In the genomic region with DNA sequence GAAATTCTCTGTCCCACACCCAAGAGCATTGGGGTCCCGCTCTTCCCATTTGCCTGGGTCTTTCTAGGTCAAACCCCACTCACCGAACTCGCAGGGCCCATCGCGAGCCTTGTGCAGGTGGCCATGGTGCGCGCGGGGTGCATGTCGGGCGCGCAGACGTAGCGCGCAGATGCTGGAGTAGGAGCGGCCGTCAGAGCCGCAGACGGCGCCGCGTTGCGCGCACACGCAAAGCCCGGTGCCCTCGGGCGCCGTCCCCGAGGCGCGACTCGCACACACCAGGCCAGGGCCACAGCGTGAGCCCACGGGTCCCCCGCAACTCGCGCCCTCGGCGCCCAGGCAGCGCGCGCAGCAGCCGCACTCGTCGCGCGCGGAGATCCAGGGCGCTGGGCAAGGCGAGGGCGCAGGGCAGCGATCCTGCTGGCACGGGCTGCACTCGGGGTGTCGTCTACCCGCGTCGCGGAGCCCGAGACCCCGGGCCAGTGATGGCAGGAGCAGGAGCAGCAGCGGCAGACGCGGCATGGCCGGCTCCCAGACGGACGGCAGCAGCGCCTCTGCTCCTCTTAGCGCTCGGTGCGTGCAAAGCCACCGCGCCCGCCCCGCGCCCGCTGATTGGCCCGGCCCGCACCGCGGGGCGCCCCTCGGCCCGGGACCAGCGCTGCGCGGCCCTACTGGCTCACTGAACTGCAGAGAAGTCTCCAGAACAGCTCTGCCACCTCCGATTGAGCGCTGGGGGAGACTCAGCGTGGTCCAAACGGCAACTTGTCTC, we compare ENCODE assay signal across 8 mouse cellular contexts. TPM values are rescaled to one million over a fixed set of nuclear protein-coding genes. Genes with fewer than 3 reads are reported as not detected.
A peak's percentile ranks its signal among the peaks of the same experiment; 100 is the strongest.
DNase-seq lines count a peak whose midpoint lies in the region; ATAC-seq and TF ChIP-seq lines count a peak whose summit lies in the region.

A gene (minus strand): TSS at position 649 of the 766 bp plus-strand sequence.

- H3K27me3 ChIP-seq in testis, adult 2 months (ENCODE audit: control insufficient read depth, insufficient read depth, low read length), result no peaks in the 10 kb centered on the region
- peaks cover 77% of the 10 kb centered on the region for H3K27me3 ChIP-seq in limb, embryonic 14.5 days (ENCODE audit: control insufficient read depth, insufficient read depth, low read length)
- peaks cover 77% of the 10 kb centered on the region for H3K27me3 ChIP-seq in stomach, embryonic 15.5 days (replicated peaks)

- no peak for DNase-seq in frontal cortex, adult 2 months (ENCODE audit: extremely low spot score in 1 of 2, low spot score in 1 of 2)
- DNase-seq in frontal cortex, postnatal 14 days (ENCODE audit: low spot score in 2 of 2), result no peak
- no peak for DNase-seq in testis, postnatal 14 days (ENCODE audit: low spot score)
- no peak for DNase-seq in limb, embryonic 14.5 days (ENCODE audit: low spot score)
- no peak for DNase-seq in frontal cortex, postnatal 25 days (ENCODE audit: low spot score in 2 of 2)
- DNase-seq in ovary, adult 18-20 months (ENCODE audit: low spot score), result no peak

- 1% methylated on average over 68 of the region's 91 CpGs for WGBS in limb, embryonic 14.5 days
- WGBS in stomach, embryonic 15.5 days, result 1% methylated on average over 91 of the region's 91 CpGs

- H3K36me3 ChIP-seq in testis, adult 2 months (ENCODE audit: control insufficient read depth, insufficient read depth, low read length), result no peaks in the 10 kb centered on the region
- H3K36me3 ChIP-seq in limb, embryonic 14.5 days (ENCODE audit: control insufficient read depth, insufficient read depth, low read length), result no peaks in the 10 kb centered on the region
- no peaks in the 10 kb centered on the region for H3K36me3 ChIP-seq in stomach, embryonic 15.5 days

- no peaks in the 10 kb centered on the region for H3K9me3 ChIP-seq in limb, embryonic 14.5 days (ENCODE audit: control insufficient read depth, low read length)
- H3K9me3 ChIP-seq in stomach, embryonic 15.5 days, result no peaks in the 10 kb centered on the region

- peak; percentile 65 for ATAC-seq in limb, embryonic 14.5 days (ENCODE audit: low FRiP score, low read depth)
- no peak; the same call in 1 of the 2 replicates for ATAC-seq in stomach, embryonic 15.5 days (ENCODE audit: insufficient read depth, low FRiP score, low read depth)

- H3K9ac ChIP-seq in limb, embryonic 14.5 days (ENCODE audit: low read depth, low read length, severe bottlenecking), result peak within 1 kb of the TSS; percentile 31; the same call in 1 of the 2 replicates
- H3K9ac ChIP-seq in stomach, embryonic 15.5 days, result no peak within 1 kb of the TSS

- peak within 1 kb of the TSS; percentile 69 for H3K4me2 ChIP-seq in limb, embryonic 14.5 days (replicated peaks; ENCODE audit: low read depth, low read length, severe bottlenecking)
- peak within 1 kb of the TSS; percentile 69 for H3K4me2 ChIP-seq in stomach, embryonic 15.5 days

- H3K4me1 ChIP-seq in testis, adult 2 months (ENCODE audit: control insufficient read depth, insufficient read depth, low read length), result no peaks in the 10 kb centered on the region; the same call in 1 of the 2 replicates
- peaks cover 5% of the 10 kb centered on the region; the same call in 1 of the 2 replicates for H3K4me1 ChIP-seq in limb, embryonic 14.5 days (ENCODE audit: control insufficient read depth, insufficient read depth, low read length)
- peaks cover 8% of the 10 kb centered on the region for H3K4me1 ChIP-seq in stomach, embryonic 15.5 days

- peak within 1 kb of the TSS; percentile 1; the same call in 1 of the 2 replicates for H3K4me3 ChIP-seq in testis, adult 2 months (ENCODE audit: control insufficient read depth, low read depth, low read length)
- peak within 1 kb of the TSS; percentile 40 for H3K4me3 ChIP-seq in limb, embryonic 14.5 days (replicated peaks; ENCODE audit: low read length)
- peak within 1 kb of the TSS; percentile 35 for H3K4me3 ChIP-seq in stomach, embryonic 15.5 days (replicated peaks)

- TF ChIP-seq POLR2A in testis, adult 2 months (IDR thresholded peaks at IDR 0.05; ENCODE audit: control insufficient read depth, low read depth, low read length), result no peak
- no peak for TF ChIP-seq POLR2A in limb, embryonic 14.5 days (IDR thresholded peaks at IDR 0.05; ENCODE audit: borderline replicate concordance, extremely low read depth, insufficient read depth, insufficient read length)

- no peak within 1 kb of the TSS for H3K27ac ChIP-seq in testis, adult 2 months (ENCODE audit: control insufficient read depth, insufficient read depth, low read depth, low read length)
- H3K27ac ChIP-seq in limb, embryonic 14.5 days (replicated peaks; ENCODE audit: low read depth, low read length), result no peak within 1 kb of the TSS
- H3K27ac ChIP-seq in stomach, embryonic 15.5 days, result no peak within 1 kb of the TSS

- TF ChIP-seq CTCF in testis, adult 2 months (IDR thresholded peaks at IDR 0.05; ENCODE audit: control insufficient read depth, insufficient read depth, insufficient replicate concordance, low read depth, low read length), result no peak

RNA-seq across cellular contexts. Expression of the gene that starts here (rescaled TPM):
- 13.1 and 13.8 TPM in 2 replicates for polyA plus RNA-seq in frontal cortex, adult 2 months (2012; rRNA removed)
- 0.24 and 0.25 TPM in 2 replicates for polyA plus RNA-seq in testis, adult 2 months (2012; rRNA removed)
- polyA plus RNA-seq in limb, embryonic 14.5 days (2012; rRNA removed), result 0.87 and 1.6 TPM in 2 replicates
- polyA plus RNA-seq in limb, embryonic 14.5 days (2014; fragmentation: Nextera tagmentation; extraction: Ambion mirVana), result 0.08 TPM in 1 of 2 replicates, not detected in the other
- 0.48 and 0.87 TPM in 2 replicates for polyA plus RNA-seq in stomach, embryonic 15.5 days (2015; fragmentation: Nextera tagmentation; extraction: Ambion mirVana)
